Mouse (Mus musculus) heart, postnatal 14 days (tissue): ENCODE data around the gene Gramd1b. TPM values are rescaled to one million over a fixed set of nuclear protein-coding genes. Genes with fewer than 3 reads are reported as not detected.

Source experiments
- DNase-seq, 2 experiments: peaks; one replicate each; pipeline ENCODE4 v3.0.0; 2021 to 2022
- intact Hi-C: fragments of 180-260 bp; cut with DNase I; formaldehyde crosslinking; loops from one replicate; pipeline ENCODE4 v1.15.1; 2025
- long read RNA-seq, 2 experiments: library from polyadenylated mRNA; stranded (forward); transcript quantifications; one replicate each; pipeline ENCODE4 v2.0.0; 2021
- total RNA-seq, 2 experiments: library from RNA; stranded (reverse); gene quantifications; 2 replicates each; pipeline ENCODE4 v1.2.3; 2021

Gene Gramd1b
- 10 to 100 TPM; 19.2 to 24.5 TPM for total RNA-seq
- long read RNA-seq, experiment 1, full-length matches to known transcripts = 2 of 9 reads
- long read RNA-seq, experiment 1, partial matches to known transcripts = 2 of 9 reads
- long read RNA-seq, experiment 1, other reads (novel, unspliced or antisense) = 5 of 9 reads
- long read RNA-seq, experiment 2, full-length matches to known transcripts = 1 of 3 reads
- long read RNA-seq, experiment 2, partial matches to known transcripts = 0 of 3 reads
- long read RNA-seq, experiment 2, other reads (novel, unspliced or antisense) = 2 of 3 reads

- intact Hi-C loops = no loop called here
Observed at GRCm38 (mm10) chr9:40531027-40531621, at the start of gene Gramd1b. Gene Gramd1b, minus strand, starts transcription at chr9:40531383.

DNA sequence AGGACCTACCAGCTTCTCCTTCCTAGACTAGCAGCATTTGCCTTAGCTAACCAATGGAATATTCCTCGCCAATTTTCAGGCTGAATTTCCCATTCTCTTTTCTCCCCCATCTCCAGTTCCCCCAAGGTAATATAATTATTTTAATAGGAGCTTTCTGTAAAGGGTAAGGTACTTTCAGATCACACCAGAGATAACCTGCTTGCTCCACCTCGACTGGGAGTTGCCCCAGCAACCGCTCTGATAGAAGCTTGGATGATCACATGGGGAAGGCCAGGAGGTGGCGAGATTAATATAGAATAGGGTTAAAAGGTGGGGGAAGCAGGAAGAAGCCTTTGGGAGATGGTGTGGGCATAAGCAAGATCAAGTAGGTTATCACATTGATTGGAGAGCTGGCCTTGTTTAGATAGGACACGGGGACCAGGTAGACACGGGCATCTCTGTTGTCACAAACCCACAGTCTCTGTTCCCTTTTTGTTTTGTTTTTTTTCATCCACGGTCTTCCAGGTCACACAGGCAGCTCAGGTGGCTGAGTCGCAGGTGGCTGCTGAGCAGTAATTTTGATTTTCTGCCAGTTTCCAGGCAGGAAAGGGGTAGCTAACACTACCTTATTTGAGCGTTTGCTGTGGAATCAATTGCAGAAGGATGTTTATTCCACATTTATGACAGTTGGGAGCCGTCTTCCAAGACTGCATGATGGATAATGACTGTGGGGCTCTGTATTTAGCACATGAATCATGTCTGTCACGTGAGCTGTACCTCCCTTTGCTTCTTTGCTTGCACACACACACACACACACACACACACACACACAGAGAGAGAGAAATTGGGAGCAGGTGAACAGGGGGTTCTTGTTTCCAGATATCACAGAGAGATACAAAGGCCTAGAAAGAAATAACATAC is 47.8 kb upstream of the Gramd1b start:
- intact Hi-C loops = no loop called here
- no peak for DNase-seq

More at GRCm38 (mm10) chr9:40531027-40531621, at the start of gene Gramd1b:
- peak; percentile 34 to 36 for DNase-seq

GRCm38 (mm10) chr9:40577132-40577531 is 45.9 kb upstream of the Gramd1b start:
- intact Hi-C loops = no loop called here
- DNase-seq = no peak

GRCm38 (mm10) chr9:40575053-40575985 is 44.1 kb upstream of the Gramd1b start:
- intact Hi-C loops = no loop called here
- peak; percentile 21 for DNase-seq

- intact Hi-C loops = no loop called here
- no peak for DNase-seq
Observed at GRCm38 (mm10) chr9:40571280-40571679, 40.1 kb upstream of the Gramd1b start.

- DNase-seq = peak; percentile 61 to 62
- intact Hi-C loops = no loop called here
Observed at GRCm38 (mm10) chr9:40568070-40568469, 36.9 kb upstream of the Gramd1b start.

- intact Hi-C loops = no loop called here
Observed at GRCm38 (mm10) chr9:40563750-40564149, 32.6 kb upstream of the Gramd1b start.

DNA sequence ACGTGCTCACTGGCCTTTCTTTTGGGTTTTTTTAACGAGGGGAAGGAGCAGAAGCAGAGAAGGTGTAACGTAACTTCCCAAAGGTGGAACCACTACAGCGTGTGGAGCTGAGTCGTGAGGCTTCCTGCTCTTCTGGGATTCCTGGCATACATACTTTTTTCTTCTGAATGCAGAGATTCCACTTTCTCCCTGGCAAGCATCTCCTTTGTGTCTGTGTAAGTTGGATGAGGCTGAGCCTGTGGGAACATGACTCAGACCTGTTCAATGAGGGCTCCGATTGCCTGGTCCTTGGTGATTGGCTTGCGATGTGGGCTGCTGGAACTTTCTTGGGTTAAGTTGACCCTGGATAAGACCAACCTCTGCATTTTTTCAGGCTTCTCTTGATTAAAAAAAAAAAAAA is 28.5 kb upstream of the Gramd1b start:
- no peak for DNase-seq
- intact Hi-C loops = no loop called here

More at GRCm38 (mm10) chr9:40563750-40564149, 32.6 kb upstream of the Gramd1b start:
- no peak for DNase-seq

DNA sequence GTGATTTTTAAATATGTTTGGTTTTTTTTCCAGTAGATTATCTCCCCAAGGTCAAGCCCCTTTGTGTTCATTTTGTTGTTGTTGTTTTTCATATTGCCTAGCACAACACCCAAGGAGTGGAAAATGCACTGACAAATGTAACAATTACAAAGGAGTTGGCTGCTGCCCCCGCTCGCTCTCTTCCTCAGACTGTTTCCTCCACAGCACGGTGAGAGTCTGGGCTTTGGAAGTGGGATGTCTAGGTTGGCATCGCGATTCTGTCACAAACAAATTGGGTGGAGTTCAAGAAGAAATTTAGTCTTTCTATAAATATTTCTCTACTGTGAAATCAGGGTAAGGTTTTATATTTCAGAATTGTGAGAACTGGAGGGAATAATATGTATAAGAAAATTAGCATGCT is 26.6 kb upstream of the Gramd1b start:
- DNase-seq = no peak
- intact Hi-C loops = no loop called here

DNA sequence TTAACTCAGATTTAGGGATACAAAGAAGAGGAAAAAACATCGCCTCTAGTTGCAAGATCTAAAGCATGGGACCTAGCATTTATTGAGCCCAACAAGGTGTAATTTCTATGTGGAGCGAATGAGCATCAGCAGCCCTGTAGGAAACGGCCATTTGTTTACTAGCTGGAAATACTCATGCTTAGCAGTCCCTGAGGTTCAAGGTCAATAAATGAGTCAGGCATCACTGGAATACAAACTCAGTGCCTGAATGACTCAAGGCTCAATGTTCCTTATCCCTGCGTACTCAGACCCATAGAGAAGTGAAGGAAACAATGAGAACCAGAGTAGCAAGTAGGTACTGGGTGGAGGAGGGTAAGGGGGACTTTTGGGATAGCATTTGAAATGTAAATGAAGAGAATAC is 25.2 kb upstream of the Gramd1b start:
- DNase-seq = no peak
- intact Hi-C loops = no loop called here

DNA sequence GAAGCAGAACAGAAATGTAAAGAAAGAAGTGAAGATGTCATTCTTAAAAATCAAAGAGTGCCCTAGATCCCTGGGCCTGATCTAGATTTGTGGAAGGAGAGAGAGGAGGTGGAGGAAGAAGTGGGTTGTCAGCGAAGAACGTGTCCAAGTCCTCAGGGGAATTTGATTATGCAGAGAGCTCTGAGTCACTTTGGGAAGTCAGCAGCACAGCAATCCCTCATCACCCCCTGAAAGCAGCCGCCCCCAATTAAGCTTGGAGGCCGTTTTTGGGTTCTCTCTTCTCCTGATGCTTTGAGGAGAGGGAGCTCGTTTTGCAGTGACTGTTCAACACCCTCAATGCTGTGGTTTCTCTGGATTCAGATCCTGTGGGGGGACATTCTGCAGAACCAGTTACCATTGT is 24.1 kb upstream of the Gramd1b start:
- intact Hi-C loops = no loop called here
- DNase-seq = no peak

- intact Hi-C loops = no loop called here
- DNase-seq = no peak
Observed at GRCm38 (mm10) chr9:40547876-40548275, 16.7 kb upstream of the Gramd1b start.

DNA sequence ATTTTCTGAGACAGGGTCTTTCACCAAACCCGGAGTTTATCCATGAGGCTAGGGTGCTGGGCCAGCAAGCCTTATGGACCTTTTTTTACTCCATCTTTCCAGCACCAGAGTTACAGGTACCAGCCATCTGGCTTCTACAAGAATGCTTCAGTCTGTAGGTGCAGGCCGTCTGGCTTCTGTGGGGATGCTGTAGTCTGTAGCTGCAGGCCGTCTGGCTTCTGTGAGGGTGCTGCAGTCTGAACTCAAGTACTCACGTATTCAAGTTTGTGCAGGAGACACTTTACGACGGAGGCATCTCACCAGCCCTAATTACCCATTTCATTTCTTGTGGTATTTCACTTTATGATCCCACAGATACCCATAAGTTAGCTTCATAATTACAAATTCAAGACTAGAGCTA is 14.0 kb upstream of the Gramd1b start:
- no peak for DNase-seq
- intact Hi-C loops = no loop called here

DNA sequence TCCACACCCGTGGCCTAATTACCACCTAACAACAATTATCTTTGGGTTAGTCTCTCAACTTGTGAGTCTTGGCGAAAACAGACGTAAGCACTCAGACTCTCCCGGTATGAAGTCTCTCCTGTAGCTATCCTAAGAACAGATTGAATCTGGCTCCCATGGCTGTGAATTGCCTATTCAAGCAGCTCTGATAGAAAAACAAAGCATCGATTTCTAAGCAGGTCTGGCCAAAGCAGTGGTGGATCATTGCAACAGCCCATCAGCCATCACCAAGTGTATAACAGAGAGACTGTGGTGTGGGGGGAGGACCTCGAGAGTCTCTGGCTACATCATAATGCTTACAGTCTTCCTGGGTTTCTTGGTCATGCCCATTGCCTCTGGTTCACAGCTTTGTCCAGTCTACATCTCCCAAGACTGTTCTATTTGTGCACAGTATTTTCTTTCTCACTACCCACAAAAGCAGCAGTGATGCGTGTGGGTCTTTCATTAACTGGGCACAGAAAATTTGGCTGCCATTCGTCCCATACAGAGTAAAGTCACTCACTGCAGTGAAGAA is 8.5 kb upstream of the Gramd1b start:
- intact Hi-C loops = no loop called here
- DNase-seq = no peak

GRCm38 (mm10) chr9:40537708-40538105 is 6.5 kb upstream of the Gramd1b start:
- intact Hi-C loops = no loop called here
- peak; percentile 71 to 82 for DNase-seq

DNA sequence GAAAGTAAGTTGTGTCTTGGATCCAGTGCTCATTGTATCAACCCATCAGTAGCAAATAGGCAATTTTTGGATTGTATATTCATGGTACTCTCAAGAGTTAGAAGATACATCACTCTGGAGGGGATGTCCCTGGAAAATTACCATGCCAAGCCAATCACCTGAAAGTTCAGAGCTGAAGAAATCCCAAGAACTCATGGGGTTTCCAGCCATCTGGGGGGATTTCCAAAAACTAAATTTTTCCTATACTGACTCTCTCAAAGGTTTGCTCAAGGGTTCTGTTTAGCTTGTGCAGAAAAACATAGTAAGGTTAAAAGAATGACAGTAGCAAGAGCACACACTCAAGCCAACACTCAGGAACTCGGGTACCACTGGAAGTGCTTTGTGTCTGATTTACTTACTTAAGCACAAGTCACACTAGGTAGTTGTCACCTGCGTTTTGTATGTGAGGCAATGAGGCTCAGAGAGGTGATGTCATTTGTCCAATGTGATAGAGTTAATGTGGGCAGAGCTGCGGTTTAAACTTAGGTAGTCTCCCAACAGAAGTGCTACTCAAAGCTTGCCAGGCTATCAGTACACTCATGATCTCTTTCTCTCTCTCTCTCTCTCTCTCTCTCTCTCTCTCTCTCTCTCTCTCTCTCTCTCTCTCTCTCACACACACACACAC is 6.0 kb upstream of the Gramd1b start:
- intact Hi-C loops = no loop called here
- no peak for DNase-seq

DNA sequence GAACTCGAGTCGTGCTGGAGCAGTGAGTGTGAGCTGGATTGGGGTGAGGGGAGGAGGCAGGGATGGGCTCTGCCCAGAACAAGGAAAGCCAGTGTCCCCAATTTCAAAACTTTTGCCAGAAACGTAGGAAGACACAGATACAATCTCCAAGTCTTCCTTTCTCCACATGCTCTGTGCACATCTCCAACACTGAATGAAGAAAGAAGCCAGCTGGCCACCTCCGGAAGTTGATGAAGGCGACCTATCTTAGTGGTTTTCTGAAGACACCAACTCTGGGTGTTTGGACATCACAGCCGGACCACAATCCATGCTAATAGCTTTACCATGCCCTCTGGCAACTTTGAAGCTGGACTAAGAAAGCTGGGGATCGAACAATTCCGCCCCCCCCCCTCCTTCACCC is 647 bp downstream of the Gramd1b start:
- intact Hi-C loops = no loop called here
- no peak for DNase-seq

DNA sequence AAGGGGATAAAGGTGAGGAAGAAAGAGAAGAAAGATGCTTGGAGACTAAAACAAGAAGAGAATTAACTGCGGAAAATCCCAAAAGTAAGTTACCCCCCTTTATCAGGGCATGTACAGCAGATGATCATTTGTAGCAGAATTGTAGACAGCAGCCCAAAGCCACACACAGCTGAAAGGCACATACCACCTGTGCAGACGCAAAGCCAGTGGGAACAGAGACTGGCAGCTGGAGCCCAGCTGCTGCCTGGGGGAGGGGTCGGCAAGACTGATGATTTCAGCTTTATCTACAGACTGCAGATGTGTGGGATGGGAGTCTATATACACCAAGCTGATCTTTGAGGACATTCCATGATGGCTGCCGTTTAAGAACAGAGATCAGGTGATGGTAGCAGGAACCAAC is 2.5 kb downstream of the Gramd1b start:
- intact Hi-C loops = no loop called here

DNA sequence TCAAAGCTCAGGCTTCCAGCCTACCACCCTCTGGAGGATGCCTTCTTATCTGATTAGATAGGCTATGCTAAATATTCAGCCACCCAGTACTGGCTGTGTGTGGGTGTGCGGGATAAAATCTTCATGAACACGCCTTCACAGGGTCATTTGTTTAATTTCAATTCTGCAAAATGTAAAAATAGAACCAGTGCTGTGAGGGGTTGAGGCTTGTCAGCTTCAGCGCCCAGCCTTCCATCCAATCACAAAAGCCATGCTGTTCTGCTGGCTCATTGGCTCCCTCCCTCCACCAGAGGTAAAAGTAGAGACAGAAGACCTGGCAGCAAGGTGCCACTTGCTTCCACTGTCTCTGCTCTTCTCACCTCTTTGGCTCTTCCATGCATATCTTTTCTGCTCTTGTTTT is 4.3 kb downstream of the Gramd1b start:
- no peak for DNase-seq
- intact Hi-C loops = no loop called here

More for the DNA sequence above, 2.5 kb downstream of the Gramd1b start:
- DNase-seq = no peak
